Mouse (Mus musculus) thymus, adult 2 months (tissue): Measurements from ENCODE around the gene Med15.

Experiments used
- CTCF ChIP-seq: fragments of 200-500 bp; IDR thresholded peaks from 2 replicates; pipeline ENCODE4 v1.5.1; 2012; ENCODE audit warnings: mild to moderate bottlenecking, control low read depth, low read length, moderate library complexity, borderline replicate concordance; ENCODE audit not compliant: control insufficient read depth, poor library complexity, insufficient read depth; ENCODE audit errors: extremely low read depth
- POLR2A ChIP-seq: fragments of 200-500 bp; IDR thresholded peaks from 2 replicates; pipeline ENCODE4 v1.6.1; 2012; ENCODE audit warnings: mild to moderate bottlenecking, low read length, control low read depth, moderate library complexity; ENCODE audit not compliant: control insufficient read depth, poor library complexity, insufficient read depth; ENCODE audit errors: extremely low read depth

DNA sequence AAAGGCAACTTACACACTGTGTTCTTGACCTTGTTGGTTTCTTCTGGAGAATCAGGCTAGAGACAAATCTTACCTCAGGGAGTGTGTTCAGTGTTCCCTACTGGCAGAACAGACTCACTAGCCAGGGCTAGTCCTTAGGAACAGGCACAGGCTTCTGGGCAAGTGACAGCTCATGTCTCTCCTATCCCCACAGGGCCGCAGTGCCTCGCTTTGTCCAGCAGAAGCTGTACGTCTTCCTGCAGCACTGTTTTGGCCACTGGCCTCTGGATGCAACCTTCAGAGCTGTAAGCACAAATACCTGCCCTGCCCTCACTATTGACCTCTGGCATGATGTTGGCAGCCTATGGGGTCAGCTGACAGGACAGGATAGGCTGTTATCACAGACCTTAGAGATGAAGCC, 93.6 kb downstream of the Med15 start:
- TF ChIP-seq CTCF (no peak), POLR2A (no peak)
